Mouse (Mus musculus): Measurements from ENCODE around the gene Amn.

Gene Amn

GRCm38 (mm10) chr12:111267673-111268325 lies 3.1 kb upstream of the Amn start:
- DNase-seq (ENCODE audit: low spot score in 2 of 2), result no peak

- no peak for DNase-seq (ENCODE audit: low spot score in 2 of 2)
Observed at GRCm38 (mm10) chr12:111271406-111271805, 511 bp downstream of the Amn start.

DNA sequence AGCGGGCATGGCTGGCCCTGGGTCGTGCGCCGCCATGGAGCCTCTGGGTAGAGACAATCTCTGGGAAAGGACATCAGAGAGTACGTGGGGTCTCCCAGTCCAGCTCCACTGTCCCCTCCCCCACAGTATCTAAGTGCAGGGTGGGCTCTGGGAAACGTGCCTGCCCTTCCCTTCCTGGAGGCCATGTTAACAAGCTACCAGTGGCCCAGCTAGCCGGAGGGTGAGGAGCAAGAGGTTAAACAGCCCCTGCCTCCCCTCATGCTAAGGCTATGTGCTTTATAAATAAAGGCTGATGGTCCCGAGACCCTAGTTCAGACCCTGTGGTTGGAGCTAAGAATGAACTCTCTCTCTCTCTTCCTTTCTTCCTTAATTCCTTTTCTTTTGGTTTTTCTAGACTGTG lies 1.1 kb downstream of the Amn start:
- no peak for DNase-seq (ENCODE audit: low spot score in 2 of 2)

DNA sequence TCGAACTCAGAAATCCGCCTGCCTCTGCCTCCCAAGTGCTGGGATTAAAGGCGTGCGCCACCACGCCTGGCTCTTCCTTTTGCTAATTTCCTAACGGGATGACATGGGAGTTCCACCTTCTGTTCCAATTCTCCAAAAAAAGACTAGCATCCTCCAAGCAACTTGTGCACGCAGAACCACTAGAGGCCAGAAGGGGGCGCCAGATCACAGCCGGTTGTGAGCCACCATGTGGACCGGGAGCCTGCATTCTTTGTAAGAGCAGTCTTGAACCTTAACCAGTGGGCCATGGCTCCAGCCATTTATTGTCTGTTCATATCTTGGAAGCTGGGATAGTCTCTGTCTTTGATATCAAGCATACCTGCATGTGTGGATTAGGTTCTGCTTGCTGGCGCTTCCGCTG lies 1.5 kb downstream of the Amn start:
- peak; percentile 75 to 78 for DNase-seq (ENCODE audit: low spot score in 2 of 2)

- DNase-seq (ENCODE audit: low spot score in 2 of 2), result no peak
Observed at GRCm38 (mm10) chr12:111274006-111274405, 3.1 kb downstream of the Amn start.

DNA sequence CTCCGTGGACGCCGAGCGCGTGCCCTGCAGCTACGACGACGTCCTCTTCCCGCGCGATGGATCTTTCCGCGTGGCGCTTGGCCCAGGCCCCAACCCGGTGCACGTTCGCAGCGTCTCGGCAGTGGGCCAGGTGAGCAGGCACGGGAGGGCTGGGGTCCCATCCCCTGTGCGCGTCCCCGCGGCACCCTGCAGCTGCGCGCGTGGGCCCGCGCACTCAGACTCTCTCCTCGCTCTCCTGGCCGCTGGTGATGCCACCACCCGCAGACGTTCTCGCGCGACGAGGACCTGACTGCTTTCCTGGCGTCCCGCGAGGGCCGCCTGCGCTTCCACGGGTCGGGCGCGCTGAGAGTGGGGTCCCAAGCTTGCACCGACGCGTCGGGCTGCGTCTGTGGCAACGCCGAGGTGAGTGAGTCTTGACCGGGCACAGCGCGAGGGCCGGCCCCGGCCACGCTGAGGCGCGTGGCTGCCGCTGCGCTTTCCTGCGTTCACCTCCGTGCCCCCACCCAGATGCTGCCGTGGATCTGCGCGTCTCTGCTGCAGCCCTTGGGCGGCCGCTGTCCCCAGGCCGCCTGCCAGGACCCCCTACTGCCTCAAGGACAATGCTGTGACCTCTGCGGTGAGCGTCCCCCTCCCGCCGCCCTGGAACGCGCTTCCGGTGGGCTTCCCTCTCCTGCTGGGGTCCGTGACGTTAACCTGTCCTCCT lies 3.7 kb downstream of the Amn start:
- DNase-seq (ENCODE audit: low spot score in 2 of 2), result no peak

DNA sequence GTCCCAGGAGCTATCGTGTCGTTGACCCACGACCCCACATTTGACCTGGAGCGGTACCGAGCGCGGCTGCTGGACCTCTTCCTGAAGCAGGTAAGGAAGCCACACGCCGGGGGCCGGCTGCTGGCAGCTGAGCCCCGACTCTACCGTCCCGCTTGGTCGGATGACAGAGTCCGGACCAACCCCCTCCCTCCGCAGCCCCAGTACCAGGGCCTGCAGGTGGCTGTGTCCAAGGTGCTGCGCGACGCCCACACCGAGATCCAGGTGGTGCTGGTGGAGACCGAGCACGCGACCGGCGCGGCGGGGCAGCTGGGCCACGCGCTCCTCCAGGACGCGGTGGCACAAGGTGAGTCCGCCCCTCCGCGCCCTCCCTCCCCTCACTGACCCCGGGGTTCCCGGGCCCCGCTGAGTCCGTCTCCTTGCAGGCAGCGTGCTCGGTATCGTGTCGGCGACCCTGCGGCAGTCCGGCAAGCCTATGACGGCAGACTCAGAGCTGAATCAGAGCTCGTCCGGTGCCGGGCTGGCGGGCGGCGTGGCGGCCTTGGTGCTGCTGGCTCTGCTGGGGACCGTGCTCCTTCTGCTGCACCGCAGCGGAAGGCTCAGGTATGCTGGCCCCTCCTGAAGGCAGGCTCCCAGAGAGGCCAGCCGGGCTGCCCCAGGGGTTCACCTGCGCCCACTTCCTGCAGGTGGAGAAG lies 4.4 kb downstream of the Amn start:
- DNase-seq (ENCODE audit: low spot score in 2 of 2), result no peak

GRCm38 (mm10) chr12:111276371-111276770 lies 5.5 kb downstream of the Amn start:
- DNase-seq (ENCODE audit: low spot score in 2 of 2), result no peak

- DNase-seq (ENCODE audit: low spot score in 2 of 2), result no peak
Observed at GRCm38 (mm10) chr12:111283573-111283972, 12.7 kb downstream of the Amn start.

GRCm38 (mm10) chr12:111284532-111284931 lies 13.6 kb downstream of the Amn start:
- DNase-seq (ENCODE audit: low spot score in 2 of 2), result no peak

DNA sequence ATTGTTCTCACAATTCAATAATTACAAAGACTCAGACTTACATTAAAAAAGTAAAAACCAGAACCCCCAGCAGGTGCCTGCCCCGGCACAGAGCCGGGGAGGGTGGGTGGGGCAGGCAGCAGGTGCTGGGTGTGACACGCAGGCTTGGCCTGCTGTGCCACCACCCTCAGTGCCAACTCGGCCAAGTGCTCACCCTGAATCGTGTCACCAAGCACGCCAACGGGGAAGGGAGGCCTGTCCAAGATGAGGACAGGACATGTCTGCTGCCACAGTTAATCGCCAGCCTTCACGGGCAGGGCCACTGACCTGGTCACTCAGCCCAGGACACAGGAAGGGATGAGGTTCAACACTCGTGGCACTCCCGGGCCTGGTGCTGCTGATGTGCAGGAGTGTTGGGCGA lies 22.1 kb downstream of the Amn start:
- DNase-seq (ENCODE audit: low spot score in 2 of 2), result no peak

DNA sequence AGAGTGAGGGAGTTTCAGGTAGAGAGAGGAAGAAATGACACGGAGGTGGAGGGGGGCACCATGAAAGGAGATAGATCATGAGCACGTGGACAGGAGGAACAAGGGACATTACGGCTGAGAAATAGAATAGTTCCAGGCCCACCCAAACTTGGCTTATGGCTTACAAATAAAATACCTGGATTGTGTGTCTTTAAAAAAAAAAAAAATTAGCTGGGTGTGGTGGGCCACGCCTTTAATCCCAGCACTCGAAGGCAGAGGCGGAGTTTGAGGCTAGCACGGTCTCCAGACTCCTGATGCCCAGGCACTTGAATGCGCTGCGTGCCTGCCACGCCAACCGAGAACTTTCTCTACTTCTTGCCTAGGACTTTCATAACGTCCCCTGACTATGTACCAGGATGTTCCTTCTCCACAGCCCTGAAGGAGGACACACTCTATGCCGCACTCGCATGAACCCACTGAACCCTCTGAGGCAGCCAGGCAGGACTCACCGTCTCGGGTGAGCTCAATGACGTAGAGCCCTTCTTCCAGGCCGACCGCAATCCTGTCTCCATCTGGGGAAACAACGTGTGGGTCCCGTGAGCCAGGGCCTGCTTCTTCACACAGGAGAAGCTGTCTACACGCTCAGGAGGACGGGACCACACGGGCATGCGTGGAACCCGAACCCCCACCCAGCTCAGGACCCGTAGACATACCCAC lies 30.6 kb downstream of the Amn start:
- no peak for DNase-seq (ENCODE audit: low spot score in 2 of 2)

DNA sequence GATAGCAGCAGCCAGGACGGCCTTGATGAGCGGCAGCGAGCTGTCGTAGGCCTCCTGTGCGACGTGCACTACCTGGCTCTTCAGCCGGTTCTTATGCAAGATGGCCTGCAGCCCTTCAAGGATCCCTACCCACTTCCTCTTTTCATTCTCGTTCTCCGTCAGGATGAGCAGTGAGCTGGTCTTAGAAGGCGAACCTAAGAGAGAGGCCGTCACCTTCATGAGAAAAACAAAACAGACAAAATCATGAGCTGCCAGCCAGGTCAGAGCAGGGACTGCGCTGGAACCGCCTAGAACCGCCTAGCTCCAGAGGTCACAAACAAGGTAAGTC lies 31.1 kb downstream of the Amn start:
- DNase-seq (ENCODE audit: low spot score in 2 of 2), result no peak

DNA sequence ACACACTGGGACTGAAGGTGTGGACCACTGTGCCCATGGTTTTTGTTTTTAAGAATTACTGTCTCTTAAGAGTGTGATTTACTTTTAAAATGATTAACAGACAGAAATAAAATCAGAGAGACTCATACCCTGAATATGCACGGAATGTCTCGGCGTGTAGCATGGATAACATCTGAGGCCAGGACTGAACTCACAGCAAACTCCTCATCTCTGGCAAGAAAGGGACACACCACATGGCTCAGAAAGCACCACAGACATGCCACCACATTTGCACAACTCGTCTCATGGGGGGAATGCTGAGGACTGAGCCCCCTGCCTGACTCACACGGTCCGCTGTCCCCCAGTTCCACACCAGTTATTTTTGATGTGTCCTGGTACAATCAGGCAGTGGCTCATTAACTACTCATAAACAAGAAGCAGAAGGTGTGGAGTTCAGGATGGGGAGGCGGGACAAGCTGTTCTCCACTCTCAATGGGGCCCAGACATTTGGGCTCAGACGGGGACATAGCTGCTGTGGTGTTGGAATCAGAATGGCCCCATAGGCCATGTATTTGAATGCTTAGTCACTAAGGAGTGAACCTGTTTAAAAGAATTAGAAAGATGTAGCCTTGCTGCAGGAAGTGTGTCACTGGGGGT lies 32.9 kb downstream of the Amn start:
- DNase-seq (ENCODE audit: low spot score in 2 of 2), result no peak

- DNase-seq (ENCODE audit: low spot score in 2 of 2), result no peak
Observed at GRCm38 (mm10) chr12:111306821-111307220, 35.9 kb downstream of the Amn start.

- DNase-seq (ENCODE audit: low spot score in 2 of 2), result no peak
Observed at GRCm38 (mm10) chr12:111309256-111309655, 38.4 kb downstream of the Amn start.

- DNase-seq (ENCODE audit: low spot score in 2 of 2), result no peak
Observed at GRCm38 (mm10) chr12:111309931-111310330, 39.0 kb downstream of the Amn start.

DNA sequence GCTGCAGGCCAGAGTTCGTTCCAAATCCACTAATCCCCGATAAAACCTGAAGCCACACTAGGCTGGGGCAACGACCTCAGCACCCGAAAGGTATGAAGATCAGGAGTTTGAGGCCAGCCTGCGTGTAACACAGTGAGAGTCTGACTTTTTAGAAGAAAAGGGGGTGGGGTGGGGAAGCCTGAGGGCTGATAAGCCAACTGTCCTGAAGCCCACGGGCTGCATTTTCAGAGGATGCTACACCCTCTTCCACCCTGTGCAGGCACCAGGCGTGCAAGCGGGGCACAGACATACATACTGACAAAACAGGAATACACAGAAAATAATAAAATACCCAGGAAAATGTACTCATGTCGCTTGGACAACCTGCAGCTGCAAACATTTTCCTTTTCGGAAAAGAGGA lies 40.9 kb downstream of the Amn start:
- no peak for DNase-seq (ENCODE audit: low spot score in 2 of 2)

DNA sequence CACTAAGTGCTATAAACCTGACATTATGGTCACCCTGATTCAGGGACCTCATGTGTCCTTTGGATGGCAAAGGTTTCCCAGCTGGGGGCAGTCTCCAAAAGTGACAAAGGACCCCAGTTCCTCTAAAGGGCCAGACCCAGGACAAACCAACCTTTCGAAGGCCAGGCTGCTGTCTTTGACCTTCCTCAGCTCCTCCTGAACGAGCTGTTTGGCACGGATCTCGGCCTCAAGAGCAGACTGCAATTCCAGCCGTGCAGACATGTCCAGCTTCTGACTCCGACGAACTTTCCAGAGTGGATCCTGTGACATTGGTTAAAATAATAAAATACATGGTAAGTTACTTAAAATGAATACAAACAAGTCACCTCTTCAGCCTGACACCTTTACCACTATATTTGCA lies 43.4 kb downstream of the Amn start:
- DNase-seq (ENCODE audit: low spot score in 2 of 2), result no peak

DNA sequence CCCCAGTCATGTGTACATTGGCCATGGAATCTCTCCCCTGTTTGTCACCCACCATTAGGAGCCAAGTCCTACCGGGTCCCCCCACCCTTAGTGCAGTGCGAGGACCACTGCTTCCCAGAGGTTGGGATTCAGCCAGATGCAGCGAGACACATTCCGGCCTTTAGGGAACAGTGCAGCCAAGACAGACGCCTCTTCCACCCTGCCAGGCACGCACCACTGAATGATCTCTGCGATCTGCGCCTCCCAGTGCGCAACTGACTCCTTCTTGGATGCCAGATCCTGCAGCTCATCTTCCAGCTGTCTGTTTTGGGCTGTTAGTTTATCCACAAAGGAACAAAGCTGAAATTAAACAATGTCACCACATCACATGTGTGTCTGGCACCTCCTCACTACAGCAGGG lies 46.8 kb downstream of the Amn start:
- DNase-seq (ENCODE audit: low spot score in 2 of 2), result no peak

- DNase-seq (ENCODE audit: low spot score in 2 of 2), result no peak
Observed at GRCm38 (mm10) chr12:111320549-111320948, 49.7 kb downstream of the Amn start.

DNA sequence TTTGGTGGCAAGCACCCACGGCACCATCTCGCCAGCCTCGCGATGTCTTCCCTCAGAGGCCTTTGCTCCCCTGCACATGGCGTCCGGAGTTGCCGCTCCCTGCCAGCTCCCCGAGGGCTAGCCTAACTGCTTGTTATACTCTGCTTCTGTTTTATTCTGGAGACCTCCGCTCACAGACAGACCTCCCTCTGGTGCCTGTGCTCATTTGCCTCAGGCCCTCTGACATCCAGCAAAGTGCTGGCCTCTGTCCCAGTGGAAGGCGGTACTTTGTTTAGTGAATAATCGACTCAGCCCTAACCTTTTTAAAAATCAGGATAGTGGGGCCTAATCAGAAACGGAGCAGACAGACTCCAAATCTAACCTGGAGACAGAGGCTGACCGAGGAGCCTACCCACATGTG lies 50.9 kb downstream of the Amn start:
- no peak for DNase-seq (ENCODE audit: low spot score in 2 of 2)

Data from right cerebral cortex, postnatal 36 days (tissue).